Mouse (Mus musculus) heart, postnatal 0 days (tissue): ENCODE data around the gene Gtf2i.

Experiments used
- CTCF ChIP-seq: IDR thresholded peaks from 2 replicates; pipeline ENCODE4 v1.5.1; 2016; ENCODE audit warnings: antibody characterized with exemption, control low read depth, low read depth
- EP300 ChIP-seq: IDR thresholded peaks from 2 replicates; pipeline ENCODE4 v1.6.1; 2016; ENCODE audit warnings: antibody characterized with exemption, low read depth

DNA sequence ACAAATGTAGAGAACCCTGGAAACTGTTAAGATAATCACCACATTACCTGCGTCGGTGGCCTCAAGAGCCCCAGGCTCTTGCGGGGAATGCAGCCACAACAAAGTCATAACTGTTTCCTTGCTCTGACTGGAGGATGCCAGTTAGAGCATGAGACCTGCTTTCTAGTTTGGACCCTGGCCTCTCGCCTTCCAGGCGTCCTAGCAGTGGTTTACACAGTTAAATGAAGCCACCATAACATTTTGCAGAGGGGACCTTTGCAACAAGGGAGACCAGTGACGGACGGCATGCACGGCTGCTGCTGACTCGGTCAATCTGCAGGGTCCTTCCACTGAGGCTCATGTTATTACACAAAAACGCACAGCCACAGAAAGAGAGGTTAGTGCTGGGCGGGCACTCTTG lies 41.8 kb downstream of the Gtf2i start:
- TF ChIP-seq CTCF: no peak
- no peak for TF ChIP-seq EP300
